Mouse (Mus musculus) erythroblast, embryonic 14.5 days (primary cell): ENCODE data around the gene Aldh4a1.

Experiments used
- GATA1 ChIP-seq: IDR thresholded peaks from 2 replicates; pipeline ENCODE4 v1.6.1; 2012; ENCODE audit warnings: low read length, inconsistent platforms, mixed read lengths
- TAL1 ChIP-seq: IDR thresholded peaks from 3 replicates; pipeline ENCODE4 v1.6.1; 2012; ENCODE audit warnings: low read length, inconsistent platforms, mixed read lengths

DNA sequence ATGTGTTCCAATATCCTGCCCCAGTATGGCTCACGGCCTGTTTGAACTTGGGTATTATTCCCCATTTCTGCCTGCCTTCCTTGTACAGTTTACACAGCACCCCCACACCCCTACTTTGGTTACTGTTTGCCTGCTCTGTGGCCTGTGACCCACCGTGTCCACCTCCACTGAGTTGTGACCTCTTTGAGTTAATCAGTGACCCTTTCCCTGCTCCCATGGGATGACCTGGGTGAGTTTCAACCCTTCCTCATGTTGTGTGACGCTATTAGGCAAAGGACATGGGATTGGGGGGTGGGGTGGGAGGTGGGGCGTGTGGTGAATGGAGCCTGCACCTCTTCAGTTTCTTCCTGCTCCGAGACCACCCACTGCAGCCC lies 1.4 kb downstream of the Aldh4a1 start:
- TF ChIP-seq TAL1 (no peak), GATA1 (no peak)
